Mouse (Mus musculus) left cerebral cortex, adult 2 months (tissue): ENCODE results near the gene Xylt1. TPM values are rescaled to one million over a fixed set of nuclear protein-coding genes. Genes with fewer than 3 reads are reported as not detected.

ENCODE experiments used
- DNase-seq, 2 experiments: peaks; one replicate each; pipeline ENCODE4 v3.0.0; 2021 to 2022; ENCODE audit warnings: low spot score in 2 of 2, mixed read lengths in 1 of 2; ENCODE audit errors: extremely low spot score in 1 of 2
- H3K27ac ChIP-seq: fragments of 200-600 bp; 2 replicates; pipeline ENCODE4 v1.8.1; 2022
- H3K4me3 ChIP-seq: fragments of 200-600 bp; 2 replicates; pipeline ENCODE4 v1.8.1; 2022
- CTCF ChIP-seq: fragments of 200-600 bp; IDR thresholded peaks from 2 replicates; pipeline ENCODE4 v1.8.1; 2022; ENCODE audit warnings: antibody characterized with exemption, mild to moderate bottlenecking, moderate library complexity
- intact Hi-C: fragments of 180-260 bp; cut with DNase I; formaldehyde crosslinking; loops from one replicate; pipeline ENCODE4 v1.15.1; 2025
- total RNA-seq, 2 experiments: library from RNA; stranded (reverse); gene quantifications; 2 replicates each; pipeline ENCODE4 v1.2.3; 2021

The Xylt1 gene
- total RNA-seq, 2 experiments from 2014 or later = 51.7 to 60.5 TPM

DNA sequence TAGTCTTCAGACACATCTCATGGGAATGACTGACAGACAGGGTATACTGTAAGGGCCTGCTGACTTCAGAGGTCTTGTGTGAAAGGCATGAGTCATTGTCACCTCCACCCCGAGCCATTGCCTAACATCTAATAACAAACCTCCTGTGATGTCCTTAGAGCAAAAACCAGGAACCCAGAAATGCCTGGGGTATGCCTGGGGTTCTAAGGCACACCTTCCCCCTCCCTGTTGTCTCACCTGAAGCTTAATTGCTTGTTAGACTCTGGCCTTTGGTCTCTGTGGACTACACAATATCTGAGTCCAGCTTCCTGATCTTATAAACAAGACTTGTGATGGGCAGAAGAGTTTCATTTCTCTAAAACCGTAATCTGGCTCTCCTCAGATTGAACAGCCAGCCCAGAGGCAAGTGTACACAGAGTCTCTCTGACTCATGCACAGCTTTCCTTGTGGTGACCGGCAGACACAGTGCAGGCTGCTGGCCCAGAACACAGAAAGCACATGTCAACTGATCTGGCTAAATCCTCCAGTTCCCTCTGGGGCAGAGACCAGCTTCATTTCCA lies 89.5 kb downstream of the Xylt1 start:
- Histone ChIP-seq H3K27ac (no peak overlapping the region), H3K4me3 (no peak overlapping the region)
- TF ChIP-seq CTCF = no peak
- intact Hi-C loops = loop anchor here (5.0 kb wide), 1 partner anchor 88 kb away; the partner anchor contains the start of gene Xylt1
- no peak for DNase-seq

- DNase-seq = no peak
- Histone ChIP-seq H3K4me3 (no peak overlapping the region), H3K27ac (peak overlapping the region; percentile 36; the same call in 1 of the 2 replicates)
- intact Hi-C loops = loop anchor here (5.0 kb wide), 1 partner anchor 90 kb away; the partner anchor contains the start of gene Xylt1
- no peak for TF ChIP-seq CTCF
These were observed 91.4 kb downstream of the Xylt1 start for GRCm38 (mm10) chr7:117472055-117472780.

GRCm38 (mm10) chr7:117472781-117473743 lies 92.3 kb downstream of the Xylt1 start:
- no peak for TF ChIP-seq CTCF
- Histone ChIP-seq H3K4me3 (no peak overlapping the region), H3K27ac (no peak overlapping the region; the same call in 1 of the 2 replicates)
- intact Hi-C loops = loop anchor here (5.0 kb wide), 1 partner anchor 91 kb away; the partner anchor contains the start of gene Xylt1
- peak in 1 of 2 experiments; percentile 36 for DNase-seq

- intact Hi-C loops = loop anchor here (5.0 kb wide), 1 partner anchor 92 kb away; the partner anchor contains the start of gene Xylt1
- TF ChIP-seq CTCF = no peak
- Histone ChIP-seq H3K27ac (no peak overlapping the region), H3K4me3 (no peak overlapping the region)
- no peak for DNase-seq
These were observed 93.5 kb downstream of the Xylt1 start for GRCm38 (mm10) chr7:117474302-117474701.

DNA sequence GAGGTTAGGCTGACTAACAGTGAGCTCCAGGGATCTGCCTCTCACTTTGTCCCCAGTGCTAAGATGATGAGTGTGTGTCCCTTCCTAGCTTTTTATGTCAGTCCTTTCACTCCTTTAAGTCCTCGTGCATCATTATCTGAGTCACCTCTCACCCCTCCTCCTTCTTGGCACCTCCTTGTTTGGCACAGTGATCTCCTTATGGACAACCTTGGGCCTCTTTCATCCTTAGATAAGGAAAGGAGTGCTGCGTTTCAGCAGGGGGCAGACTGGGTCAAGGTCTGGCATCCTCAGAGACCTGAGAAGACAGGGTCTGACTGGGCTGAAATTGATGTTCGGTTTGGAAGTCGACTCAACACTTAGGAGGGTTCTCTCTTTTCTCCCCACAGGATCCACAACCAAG lies 94.3 kb downstream of the Xylt1 start:
- no peak for DNase-seq
- TF ChIP-seq CTCF = no peak
- Histone ChIP-seq H3K4me3 (no peak overlapping the region), H3K27ac (no peak overlapping the region)
- intact Hi-C loops = no loop called here

- Histone ChIP-seq H3K27ac (no peak overlapping the region), H3K4me3 (no peak overlapping the region)
- DNase-seq = no peak
- no peak for TF ChIP-seq CTCF
- intact Hi-C loops = no loop called here
These were observed 98.2 kb downstream of the Xylt1 start for GRCm38 (mm10) chr7:117478937-117479336.

DNA sequence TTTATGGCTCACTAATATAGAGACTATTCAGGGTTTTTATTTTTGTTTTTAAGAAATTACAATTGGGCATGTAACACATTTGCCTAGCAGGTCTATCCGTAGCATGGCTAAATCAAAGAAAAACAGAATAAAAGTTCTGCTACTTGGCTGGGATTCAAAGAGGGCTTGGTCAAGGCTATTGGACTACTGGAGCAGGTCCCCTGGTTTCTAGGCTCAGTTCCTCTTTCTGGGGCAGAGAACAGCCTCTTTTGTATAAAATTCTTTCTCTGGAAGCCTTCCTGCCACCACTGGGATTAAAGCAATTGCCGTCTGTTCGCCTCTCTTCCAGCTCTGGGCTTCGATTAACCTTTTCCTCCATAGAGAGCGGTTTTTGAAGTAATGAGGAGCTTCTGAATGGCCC lies 100.1 kb downstream of the Xylt1 start:
- no peak for DNase-seq
- intact Hi-C loops = loop anchor here (10.0 kb wide), 1 partner anchor 624 kb away; no protein-coding TSS in a partner anchor
- no peak for TF ChIP-seq CTCF
- H3K27ac ChIP-seq = no peak overlapping the region
- no peak overlapping the region for H3K4me3 ChIP-seq

DNA sequence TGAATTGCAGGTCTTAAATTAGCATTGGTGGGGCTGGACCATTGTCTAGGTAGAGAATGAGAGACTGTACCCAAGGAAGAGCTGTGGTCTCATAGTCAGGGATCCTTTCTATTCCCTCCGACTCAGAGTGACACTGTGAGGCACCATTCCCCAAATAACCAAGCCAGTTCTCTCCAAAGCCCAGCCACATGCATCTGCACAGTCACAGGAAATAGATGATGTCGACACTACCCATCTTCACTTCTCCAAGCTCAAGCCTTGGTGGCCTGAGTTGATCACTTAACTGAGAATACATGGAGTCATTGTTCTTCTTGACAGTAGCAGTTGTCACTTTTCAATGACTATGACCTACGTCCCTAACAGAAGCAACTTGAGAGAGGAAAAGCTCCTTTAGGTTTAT lies 100.6 kb downstream of the Xylt1 start:
- intact Hi-C loops = loop anchor here (10.0 kb wide), 1 partner anchor 623 kb away; no protein-coding TSS in a partner anchor
- no peak overlapping the region for H3K27ac ChIP-seq
- no peak overlapping the region for H3K4me3 ChIP-seq
- no peak for TF ChIP-seq CTCF
- no peak for DNase-seq

- Histone ChIP-seq H3K4me3 (no peak overlapping the region), H3K27ac (no peak overlapping the region)
- intact Hi-C loops = loop anchor here (10.0 kb wide), 1 partner anchor 622 kb away; no protein-coding TSS in a partner anchor
- TF ChIP-seq CTCF = no peak
- DNase-seq = no peak
These were observed 101.9 kb downstream of the Xylt1 start for GRCm38 (mm10) chr7:117482701-117483100.

DNA sequence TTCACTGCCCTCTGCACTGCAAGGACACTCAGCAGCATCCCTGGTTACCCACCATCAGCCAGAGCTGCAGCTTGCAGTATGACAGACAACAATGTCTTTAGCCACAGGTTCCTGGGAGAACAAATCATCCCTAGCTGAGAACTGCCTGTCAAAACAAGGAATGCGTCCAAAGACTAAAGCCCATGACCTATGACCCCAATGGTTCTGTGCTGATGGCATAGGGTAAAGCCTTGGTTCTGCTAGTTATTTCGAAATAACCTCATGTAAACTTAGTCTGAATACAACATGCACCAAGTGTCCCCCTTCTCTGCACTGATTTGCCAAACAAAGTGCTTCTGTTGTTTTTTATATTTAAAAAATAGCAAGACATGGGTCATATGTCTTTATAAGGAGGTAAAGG lies 103.8 kb downstream of the Xylt1 start:
- DNase-seq = no peak
- intact Hi-C loops = loop anchor here (10.0 kb wide), 1 partner anchor 620 kb away; no protein-coding TSS in a partner anchor
- no peak for TF ChIP-seq CTCF
- Histone ChIP-seq H3K4me3 (no peak overlapping the region), H3K27ac (no peak overlapping the region)

- no peak overlapping the region for H3K4me3 ChIP-seq
- no peak overlapping the region for H3K27ac ChIP-seq
- DNase-seq = no peak
- intact Hi-C loops = loop anchor here (10.0 kb wide), 1 partner anchor 620 kb away; no protein-coding TSS in a partner anchor
- no peak for TF ChIP-seq CTCF
These were observed 104.3 kb downstream of the Xylt1 start for GRCm38 (mm10) chr7:117484989-117485536.
